Mouse (Mus musculus) hindbrain, embryonic 12.5 days (tissue): ENCODE measurements around the gene Crb2. TPM values are rescaled to one million over a fixed set of nuclear protein-coding genes. Genes with fewer than 3 reads are reported as not detected.

Source experiments
- ATAC-seq: fragments of 200-750 bp; cut with Nextera tagmentation; 2 replicates; pipeline ENCODE4 v1.8.0; 2017; ENCODE audit warnings: moderate TSS enrichment; ENCODE audit not compliant: low FRiP score
- H3K27ac ChIP-seq: fragments of 300-500 bp; sonication (generic); 2 replicates; pipeline ENCODE4 v1.5.1; 2016; ENCODE audit warnings: mild to moderate bottlenecking
- H3K27me3 ChIP-seq: fragments of 300-500 bp; sonication (generic); 2 replicates; pipeline ENCODE4 v1.6.1; 2016; ENCODE audit warnings: mild to moderate bottlenecking
- H3K36me3 ChIP-seq: fragments of 300-500 bp; sonication (generic); 2 replicates; pipeline ENCODE4 v1.6.1; 2016; ENCODE audit warnings: mild to moderate bottlenecking
- H3K4me1 ChIP-seq: fragments of 300-500 bp; sonication (generic); 2 replicates; pipeline ENCODE4 v1.6.1; 2016
- H3K4me2 ChIP-seq: fragments of 300-500 bp; sonication (generic); replicated peaks from 2 replicates; pipeline ENCODE4 v1.6.1; 2016; ENCODE audit warnings: mild to moderate bottlenecking
- H3K4me3 ChIP-seq: fragments of 300-500 bp; sonication (generic); 2 replicates; pipeline ENCODE4 v1.5.1; 2016; ENCODE audit warnings: mild to moderate bottlenecking
- H3K9ac ChIP-seq: fragments of 300-500 bp; sonication (generic); 2 replicates; pipeline ENCODE4 v1.6.1; 2016; ENCODE audit warnings: mild to moderate bottlenecking, moderate library complexity
- H3K9me3 ChIP-seq: fragments of 300-500 bp; sonication (generic); replicated peaks from 2 replicates; pipeline ENCODE4 v1.6.1; 2016; ENCODE audit warnings: mild to moderate bottlenecking
- whole genome bisulfite sequencing: fragments of 180-500 bp; shearing (Covaris S2); methylation state at CpG from one replicate; pipeline ENCODE4 v1.1.7; 2016; 5-methylcytosine and 5-hydroxymethylcytosine counted together
- polyA plus RNA-seq: library from polyadenylated mRNA; unstranded; fragments of >200 nt; fragmentation: Nextera tagmentation; extraction: Ambion mirVana; gene quantifications from 2 replicates; pipeline ENCODE4 v1.2.1, GENCODE M21; 2016

The Crb2 gene
- polyA plus RNA-seq, 1 experiment from 2014 or later = 14.7 TPM

DNA sequence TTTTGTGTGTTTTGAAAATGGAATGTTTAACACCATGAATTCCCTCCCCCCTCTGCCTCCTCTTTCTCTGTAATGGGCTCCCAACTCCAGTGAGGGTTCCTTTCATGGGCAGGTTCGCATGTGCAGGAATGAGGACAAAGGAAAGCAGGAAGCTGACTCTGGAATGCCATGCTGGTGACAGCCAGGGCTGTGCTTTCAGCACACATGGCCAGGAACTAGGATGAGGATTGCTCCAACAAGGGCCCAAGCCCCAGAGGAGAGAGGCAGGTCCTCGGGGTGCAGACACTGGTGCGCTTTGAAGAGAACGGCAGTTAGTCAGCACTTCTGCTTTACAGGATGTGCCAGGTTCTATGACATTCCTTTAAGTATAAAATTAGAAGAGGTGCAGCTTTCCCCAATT lies 66.7 kb downstream of the Crb2 start:
- no peak overlapping the region for H3K4me2 ChIP-seq
- H3K27ac ChIP-seq = peak overlapping the region; percentile 70
- H3K9ac ChIP-seq = no peak overlapping the region
- no peaks in the 10 kb centered on the region for H3K27me3 ChIP-seq
- no peaks in the 10 kb centered on the region for H3K36me3 ChIP-seq
- no peak overlapping the region for H3K4me3 ChIP-seq
- peak; percentile 52 for ATAC-seq
- peaks cover 18% of the 10 kb centered on the region for H3K4me1 ChIP-seq
- 26% methylated on average over 4 of the region's 4 CpGs for WGBS
- no peaks in the 10 kb centered on the region for H3K9me3 ChIP-seq

Other genes with a start within 250 kb of the Crb2 start
- 102 and 107 TPM in 2 replicates for gene Strbp, start 72.4 kb upstream of the Crb2 start, polyA plus RNA-seq